Mouse (Mus musculus) hindbrain, postnatal 0 days (tissue): Measurements from ENCODE around the gene Kazald1. TPM values are rescaled to one million over a fixed set of nuclear protein-coding genes. Genes with fewer than 3 reads are reported as not detected.

Experiments used
- ATAC-seq: fragments of 200-750 bp; cut with Nextera tagmentation; 2 replicates; pipeline ENCODE4 v1.8.0; 2017; ENCODE audit warnings: mild to moderate bottlenecking, moderate TSS enrichment, moderate library complexity
- DNase-seq: peaks from one replicate; pipeline ENCODE4 v3.0.0-alpha.2; 2015; ENCODE audit warnings: low spot score
- H3K27ac ChIP-seq: fragments of 300-500 bp; sonication (generic); 2 replicates; pipeline ENCODE4 v1.5.1; 2014; ENCODE audit warnings: mild to moderate bottlenecking
- H3K27me3 ChIP-seq: fragments of 300-500 bp; sonication (generic); 2 replicates; pipeline ENCODE4 v1.6.1; 2014; ENCODE audit warnings: low read length, mixed read lengths; ENCODE audit not compliant: insufficient read depth
- H3K36me3 ChIP-seq: fragments of 300-500 bp; sonication (generic); 2 replicates; pipeline ENCODE4 v1.6.1; 2014; ENCODE audit warnings: low read length, mixed read lengths; ENCODE audit not compliant: insufficient read depth
- H3K4me1 ChIP-seq: fragments of 300-500 bp; sonication (generic); 2 replicates; pipeline ENCODE4 v1.6.1; 2014; ENCODE audit warnings: antibody characterized with exemption, low read length, mixed read lengths; ENCODE audit not compliant: insufficient read depth
- H3K4me2 ChIP-seq: fragments of 300-500 bp; sonication (generic); 2 replicates; pipeline ENCODE4 v1.6.1; 2014; ENCODE audit warnings: low read depth, mild to moderate bottlenecking, low read length, moderate library complexity, mixed read lengths
- H3K4me3 ChIP-seq: fragments of 300-500 bp; sonication (generic); 2 replicates; pipeline ENCODE4 v1.5.1; 2014; ENCODE audit warnings: low read length
- H3K9ac ChIP-seq: fragments of 300-500 bp; sonication (generic); replicated peaks from 2 replicates; pipeline ENCODE4 v1.6.1; 2014; ENCODE audit warnings: mild to moderate bottlenecking, low read length, moderate library complexity, mixed read lengths
- H3K9me3 ChIP-seq: fragments of 300-500 bp; sonication (generic); 2 replicates; pipeline ENCODE4 v1.6.1; 2016; ENCODE audit warnings: low read length, mixed read lengths
- CTCF ChIP-seq: IDR thresholded peaks from 2 replicates; pipeline ENCODE4 v1.5.1; 2016; ENCODE audit warnings: antibody characterized with exemption, control low read depth, low read depth
- WGBS: fragments of 180-500 bp; shearing (Covaris S2); extraction: QIAGEN DNeasy Blood & Tissue Kit; methylation state at CpG from one replicate; pipeline ENCODE4 v1.1.7; 2014; 5-methylcytosine and 5-hydroxymethylcytosine counted together
- polyA plus RNA-seq: library from polyadenylated mRNA; unstranded; fragments of >200 nt; fragmentation: Nextera tagmentation; extraction: Ambion mirVana; gene quantifications from 2 replicates; pipeline ENCODE4 v1.2.1, GENCODE M21; 2015
- total RNA-seq: library from RNA; depleted of rRNA; stranded (reverse); fragments of >200 nt; gene quantifications from 2 replicates; pipeline ENCODE4 v1.2.3, GENCODE M21; 2014; rRNA removed

The Kazald1 gene
- total and polyA plus RNA-seq, 2 experiments from 2014 or later = 1.7 to 3.2 TPM

- Histone ChIP-seq H3K4me1 (no peaks in the 10 kb centered on the region), H3K9ac (no peak overlapping the region), H3K27ac (no peak overlapping the region), H3K4me3 (no peak overlapping the region), H3K4me2 (no peak overlapping the region), H3K27me3 (no peaks in the 10 kb centered on the region), H3K36me3 (no peaks in the 10 kb centered on the region), H3K9me3 (no peaks in the 10 kb centered on the region)
- DNase-seq (no peak), ATAC-seq (no peak)
- TF ChIP-seq CTCF = no peak; the same call in 1 of the 2 replicates
- 85% methylated on average over 6 of the region's 6 CpGs for WGBS
Observed at GRCm38 (mm10) chr19:45112444-45112843, 37.4 kb downstream of the Kazald1 start.

- Histone ChIP-seq H3K36me3 (no peaks in the 10 kb centered on the region), H3K4me3 (no peak overlapping the region), H3K4me1 (no peaks in the 10 kb centered on the region), H3K27ac (no peak overlapping the region), H3K9ac (no peak overlapping the region), H3K9me3 (no peaks in the 10 kb centered on the region), H3K27me3 (0 out of 2 replicates have a peak, but pooled peaks cover under 1% of the 10 kb centered on the region), H3K4me2 (no peak overlapping the region)
- WGBS = 4% methylated on average over 18 of the region's 18 CpGs
- TF ChIP-seq CTCF = no peak
- no peak for DNase-seq
- no peak for ATAC-seq
Observed at GRCm38 (mm10) chr19:45113791-45114460, 38.9 kb downstream of the Kazald1 start.

DNA sequence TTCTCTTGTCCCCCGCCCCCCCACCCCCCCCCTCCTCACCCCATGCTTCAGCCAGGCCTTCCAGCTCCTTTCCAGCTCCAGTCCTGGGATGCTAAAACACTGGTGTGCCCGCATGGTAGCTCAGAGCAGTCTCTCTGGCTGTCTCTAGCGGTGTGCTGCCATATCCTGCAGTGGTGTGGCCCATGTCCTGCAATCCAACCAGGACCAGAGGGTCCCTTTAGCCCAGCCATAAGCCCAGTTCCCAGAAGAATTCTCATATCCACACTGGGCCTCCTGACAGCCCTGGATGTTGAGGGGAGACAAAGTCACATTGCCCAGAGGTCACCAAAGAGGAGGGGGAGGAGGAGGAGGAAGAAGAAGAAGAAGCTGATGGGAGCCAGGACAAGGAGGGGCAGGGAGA lies 39.7 kb downstream of the Kazald1 start:
- Histone ChIP-seq H3K4me1 (no peaks in the 10 kb centered on the region), H3K9ac (no peak overlapping the region), H3K27ac (no peak overlapping the region), H3K27me3 (0 out of 2 replicates have a peak, but pooled peaks cover 2% of the 10 kb centered on the region), H3K4me3 (no peak overlapping the region), H3K9me3 (no peaks in the 10 kb centered on the region), H3K4me2 (no peak overlapping the region), H3K36me3 (no peaks in the 10 kb centered on the region)
- WGBS = 57% methylated on average over 2 of the region's 3 CpGs
- no peak for DNase-seq
- ATAC-seq = no peak
- no peak for TF ChIP-seq CTCF

DNA sequence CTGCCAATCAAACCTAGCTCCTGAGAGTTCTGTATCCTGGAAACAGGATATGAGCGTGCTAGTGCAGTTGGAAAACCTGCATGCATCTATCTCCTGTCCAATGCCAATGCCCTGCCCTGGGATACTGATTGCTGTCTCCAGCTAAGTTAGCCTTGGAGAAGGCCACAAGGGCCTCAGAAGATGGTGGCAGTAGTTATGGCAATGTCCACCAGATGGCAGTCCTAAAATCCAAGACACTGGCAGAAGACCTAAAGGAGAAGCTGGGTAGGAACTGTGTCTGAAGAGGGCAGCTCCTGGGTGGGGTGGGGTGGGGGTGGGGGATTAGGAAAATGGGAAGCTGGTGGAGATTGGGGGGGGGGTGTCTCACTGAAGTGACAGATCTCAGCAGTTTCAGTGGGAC lies 41.8 kb downstream of the Kazald1 start:
- 57% methylated on average over 1 of the region's 1 CpGs for WGBS
- H3K27me3 ChIP-seq = 0 out of 2 replicates have a peak, but pooled peaks cover 2% of the 10 kb centered on the region

More for the DNA sequence above, 41.8 kb downstream of the Kazald1 start:
- no peaks in the 10 kb centered on the region for H3K9me3 ChIP-seq
- DNase-seq (peak; percentile 54), ATAC-seq (no peak)
- H3K4me3 ChIP-seq = no peak overlapping the region
- H3K27ac ChIP-seq = no peak overlapping the region
- no peak overlapping the region for H3K4me2 ChIP-seq
- H3K36me3 ChIP-seq = no peaks in the 10 kb centered on the region
- no peak overlapping the region for H3K9ac ChIP-seq
- peak; percentile 68 for TF ChIP-seq CTCF
- H3K4me1 ChIP-seq = no peaks in the 10 kb centered on the region

Other genes with a start within 250 kb of the Kazald1 start
- 24.6 and 25.0 TPM in 2 replicates for gene Slf2, start 144.1 kb upstream of the Kazald1 start, total RNA-seq
- gene Slf2, start 144.1 kb upstream of the Kazald1 start, polyA plus RNA-seq = 18.3 and 22.3 TPM in 2 replicates
- 66.9 and 81.0 TPM in 2 replicates for gene Sema4g, start 86.1 kb upstream of the Kazald1 start, total RNA-seq
- gene Sema4g, start 86.1 kb upstream of the Kazald1 start, polyA plus RNA-seq = 14.2 and 15.7 TPM in 2 replicates
- 7.5 and 8.6 TPM in 2 replicates for gene Twnk, start 69.6 kb upstream of the Kazald1 start, total RNA-seq
- gene Twnk, start 69.6 kb upstream of the Kazald1 start, polyA plus RNA-seq = 8.2 and 8.5 TPM in 2 replicates
- gene Mrpl43, start 68.8 kb upstream of the Kazald1 start, total RNA-seq = 97.1 and 98.4 TPM in 2 replicates
- 109 and 115 TPM in 2 replicates for gene Mrpl43, start 68.8 kb upstream of the Kazald1 start, polyA plus RNA-seq
- 44.1 and 44.7 TPM in 2 replicates for gene Lzts2, start 60.8 kb upstream of the Kazald1 start, total RNA-seq
- gene Lzts2, start 60.8 kb upstream of the Kazald1 start, polyA plus RNA-seq = 16.4 and 17.0 TPM in 2 replicates
- 4.8 and 7.7 TPM in 2 replicates for gene Pdzd7, start 29.5 kb upstream of the Kazald1 start, total RNA-seq
- 1.9 and 2.5 TPM in 2 replicates for gene Pdzd7, start 29.5 kb upstream of the Kazald1 start, polyA plus RNA-seq
- 63.9 and 76.9 TPM in 2 replicates for gene Sfxn3, start 27.7 kb upstream of the Kazald1 start, total RNA-seq
- 64.4 and 77.3 TPM in 2 replicates for gene Sfxn3, start 27.7 kb upstream of the Kazald1 start, polyA plus RNA-seq
- 0.61 and 1.2 TPM in 2 replicates for gene Tlx1, start 75.4 kb downstream of the Kazald1 start, total RNA-seq
- 0.61 and 0.93 TPM in 2 replicates for gene Tlx1, start 75.4 kb downstream of the Kazald1 start, polyA plus RNA-seq
- 27.0 and 32.2 TPM in 2 replicates for gene Lbx1, start 160.6 kb downstream of the Kazald1 start, total RNA-seq
- 9.2 and 9.6 TPM in 2 replicates for gene Lbx1, start 160.6 kb downstream of the Kazald1 start, polyA plus RNA-seq